Mouse (Mus musculus) stomach, embryonic 16.5 days (tissue): ENCODE results near the gene Gm49387. TPM values are rescaled to one million over a fixed set of nuclear protein-coding genes. Genes with fewer than 3 reads are reported as not detected.

Experiments used
- ATAC-seq: fragments of 200-750 bp; cut with Nextera tagmentation; 2 replicates; pipeline ENCODE4 v1.8.0; 2017; ENCODE audit warnings: moderate number of reproducible peaks, moderate TSS enrichment; ENCODE audit not compliant: insufficient read depth, low FRiP score
- H3K27ac ChIP-seq: fragments of 300-500 bp; sonication (generic); 2 replicates; pipeline ENCODE4 v1.5.1; 2014; ENCODE audit warnings: low read length
- H3K27me3 ChIP-seq: fragments of 300-500 bp; sonication (generic); 2 replicates; pipeline ENCODE4 v1.6.1; 2014; ENCODE audit warnings: low read length, control low read depth, mixed read lengths; ENCODE audit not compliant: control insufficient read depth, insufficient read depth
- H3K36me3 ChIP-seq: fragments of 300-500 bp; sonication (generic); 2 replicates; pipeline ENCODE4 v1.6.1; 2014; ENCODE audit warnings: low read length; ENCODE audit not compliant: control insufficient read depth, insufficient read depth
- H3K4me1 ChIP-seq: fragments of 300-500 bp; sonication (generic); 2 replicates; pipeline ENCODE4 v1.6.1; 2014; ENCODE audit warnings: low read length, control low read depth, mixed read lengths; ENCODE audit not compliant: control insufficient read depth, insufficient read depth
- H3K4me2 ChIP-seq: fragments of 300-500 bp; sonication (generic); 2 replicates; pipeline ENCODE4 v1.6.1; 2014; ENCODE audit warnings: low read depth, low read length, mixed read lengths
- H3K4me3 ChIP-seq: fragments of 300-500 bp; sonication (generic); replicated peaks from 2 replicates; pipeline ENCODE4 v1.5.1; 2014; ENCODE audit warnings: mild to moderate bottlenecking, low read length
- H3K9ac ChIP-seq: fragments of 300-500 bp; sonication (generic); 2 replicates; pipeline ENCODE4 v1.6.1; 2014; ENCODE audit warnings: low read length
- H3K9me3 ChIP-seq: fragments of 300-500 bp; sonication (generic); replicated peaks from 2 replicates; pipeline ENCODE4 v1.6.1; 2016; ENCODE audit warnings: low read length, control low read depth; ENCODE audit not compliant: control insufficient read depth
- WGBS: fragments of 180-500 bp; shearing (Covaris S2); extraction: QIAGEN DNeasy Blood & Tissue Kit; methylation state at CpG from one replicate; pipeline ENCODE4 v1.1.7; 2014; 5-methylcytosine and 5-hydroxymethylcytosine counted together
- polyA plus RNA-seq: library from polyadenylated mRNA; unstranded; fragments of >200 nt; fragmentation: Nextera tagmentation; extraction: Ambion mirVana; gene quantifications from 2 replicates; pipeline ENCODE4 v1.2.1, GENCODE M21; 2015

Gm49387 gene
- polyA plus RNA-seq, 1 experiment from 2014 or later: 0.77 TPM

DNA sequence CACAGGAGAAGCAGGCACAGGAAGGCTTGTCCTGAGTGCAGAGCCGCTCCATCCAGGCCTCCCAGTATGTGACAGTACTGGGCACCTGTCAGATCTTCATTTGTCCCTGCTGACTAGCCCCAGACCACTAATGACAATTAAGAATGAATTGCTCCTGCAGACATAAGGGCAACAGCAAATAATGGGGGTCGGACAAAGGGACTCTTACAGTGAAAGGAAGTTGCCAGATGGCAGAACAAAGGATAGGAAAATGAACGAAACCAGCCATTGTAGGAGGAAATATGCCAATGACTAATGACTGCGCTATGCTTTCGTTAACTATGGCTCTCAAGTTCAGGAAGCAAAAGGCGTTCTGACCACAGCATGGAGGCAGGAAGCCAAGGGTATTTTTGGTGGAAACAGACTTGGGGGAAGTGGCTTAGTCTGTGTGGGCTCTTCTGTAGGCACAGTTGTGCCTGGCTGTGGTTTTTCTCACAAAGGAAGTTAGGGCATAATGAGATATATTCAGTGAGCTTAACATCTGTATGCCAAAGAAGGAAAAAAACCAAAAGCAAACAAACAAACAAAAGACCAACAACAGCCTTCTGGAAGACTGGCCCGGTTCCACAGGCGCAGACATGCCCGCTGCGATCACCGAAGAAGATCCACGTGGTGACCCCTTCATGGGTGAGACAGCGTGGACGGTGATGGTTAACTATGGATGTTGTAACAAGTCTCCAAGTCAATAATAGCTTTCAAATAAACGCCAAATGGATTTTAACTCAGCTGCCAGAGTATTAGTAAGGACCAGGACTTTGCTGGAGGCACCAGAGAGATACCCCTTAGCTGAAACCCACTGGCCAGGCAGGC, 29.2 kb upstream of the Gm49387 start:
- no peak for ATAC-seq
- no peaks in the 10 kb centered on the region for H3K27me3 ChIP-seq
- WGBS: 68% methylated on average over 15 of the region's 15 CpGs

DNA sequence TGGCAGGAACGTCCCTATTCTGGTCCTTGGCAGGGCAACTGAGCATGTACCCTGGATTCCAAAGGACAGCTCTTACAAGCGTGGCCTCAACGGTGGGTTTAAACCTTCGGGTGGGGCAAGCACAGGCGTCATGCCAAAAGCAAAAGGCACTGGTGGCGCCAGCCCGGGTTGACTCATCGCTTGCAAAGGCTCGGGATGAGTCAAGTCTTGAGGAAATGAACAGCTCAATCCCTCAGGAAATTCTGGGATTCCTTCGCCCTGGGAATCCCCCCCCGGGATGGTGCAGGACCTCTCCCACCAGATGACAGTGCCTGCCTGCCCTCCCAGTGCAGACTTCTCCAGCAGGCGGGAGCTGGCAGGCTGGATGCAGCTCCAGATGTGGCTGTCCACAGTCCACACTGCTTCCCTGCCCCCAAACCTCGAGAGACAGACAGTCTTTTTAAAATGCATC, 28.5 kb upstream of the Gm49387 start:
- ATAC-seq: peak; percentile 26; the same call in 1 of the 2 replicates
- Histone ChIP-seq H3K27ac (peak overlapping the region; percentile 85), H3K4me3 (no peak overlapping the region), H3K27me3 (no peaks in the 10 kb centered on the region), H3K9ac (peak overlapping the region; percentile 29; the same call in 1 of the 2 replicates), H3K9me3 (no peaks in the 10 kb centered on the region), H3K36me3 (peaks cover 12% of the 10 kb centered on the region), H3K4me2 (peak overlapping the region; percentile 16), H3K4me1 (peaks cover 31% of the 10 kb centered on the region)
- 44% methylated on average over 13 of the region's 13 CpGs for WGBS

More for the DNA sequence above, 29.2 kb upstream of the Gm49387 start:
- Histone ChIP-seq H3K9me3 (no peaks in the 10 kb centered on the region), H3K4me1 (peaks cover 24% of the 10 kb centered on the region), H3K36me3 (peaks cover 12% of the 10 kb centered on the region), H3K4me3 (no peak overlapping the region), H3K4me2 (peak overlapping the region; percentile 16), H3K27ac (peak overlapping the region; percentile 85), H3K9ac (no peak overlapping the region)

DNA sequence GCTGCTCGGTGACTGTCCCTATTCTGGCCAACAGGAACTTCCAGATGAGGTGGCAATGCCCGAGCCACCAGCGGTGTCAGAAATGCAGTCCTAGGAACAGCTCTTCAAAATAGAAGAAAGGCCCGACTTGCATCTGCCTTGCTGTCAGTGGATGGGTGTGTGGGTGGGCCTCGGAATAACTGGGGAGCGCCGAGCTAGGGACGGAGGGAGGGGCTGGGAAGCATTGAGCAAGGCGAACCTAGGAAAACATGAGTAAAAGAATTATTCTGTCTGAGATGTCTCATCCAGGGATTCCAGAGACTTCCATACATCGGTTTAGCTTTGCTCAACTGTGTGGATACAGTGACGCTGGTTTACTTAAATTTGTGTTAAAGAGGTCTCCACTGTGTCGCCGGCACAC, 27.6 kb upstream of the Gm49387 start:
- H3K27me3 ChIP-seq: no peaks in the 10 kb centered on the region
- peaks cover 39% of the 10 kb centered on the region for H3K4me1 ChIP-seq
- no peak overlapping the region for H3K9ac ChIP-seq
- peaks cover 12% of the 10 kb centered on the region for H3K36me3 ChIP-seq
- H3K27ac ChIP-seq: peak overlapping the region; percentile 85
- ATAC-seq: no peak
- no peak overlapping the region for H3K4me3 ChIP-seq
- 83% methylated on average over 13 of the region's 13 CpGs for WGBS
- no peaks in the 10 kb centered on the region for H3K9me3 ChIP-seq
- no peak overlapping the region for H3K4me2 ChIP-seq

DNA sequence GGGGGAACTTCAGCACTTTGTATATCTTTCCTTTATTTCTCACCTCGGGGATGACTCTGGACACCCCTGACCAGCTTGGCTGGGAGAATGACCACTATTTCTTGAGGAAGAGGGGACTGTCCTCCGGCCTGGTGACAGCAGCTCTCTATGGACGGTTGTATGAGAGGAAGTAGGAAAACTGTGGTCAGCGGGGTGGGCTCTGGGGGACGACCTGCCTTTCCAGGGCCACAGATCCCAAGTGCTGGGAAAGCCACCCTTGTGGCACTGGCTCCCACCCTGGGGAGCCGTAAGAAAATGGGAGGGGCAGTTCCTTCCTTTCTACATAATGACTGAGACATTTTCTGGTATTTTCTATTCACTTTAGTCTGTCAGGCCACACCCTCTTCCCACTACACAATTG, 27.1 kb upstream of the Gm49387 start:
- Histone ChIP-seq H3K27me3 (no peaks in the 10 kb centered on the region), H3K36me3 (peaks cover 12% of the 10 kb centered on the region), H3K4me1 (peaks cover 44% of the 10 kb centered on the region), H3K9ac (no peak overlapping the region), H3K9me3 (no peaks in the 10 kb centered on the region), H3K4me3 (no peak overlapping the region), H3K27ac (no peak overlapping the region), H3K4me2 (no peak overlapping the region)
- no peak for ATAC-seq
- WGBS: 86% methylated on average over 6 of the region's 6 CpGs

DNA sequence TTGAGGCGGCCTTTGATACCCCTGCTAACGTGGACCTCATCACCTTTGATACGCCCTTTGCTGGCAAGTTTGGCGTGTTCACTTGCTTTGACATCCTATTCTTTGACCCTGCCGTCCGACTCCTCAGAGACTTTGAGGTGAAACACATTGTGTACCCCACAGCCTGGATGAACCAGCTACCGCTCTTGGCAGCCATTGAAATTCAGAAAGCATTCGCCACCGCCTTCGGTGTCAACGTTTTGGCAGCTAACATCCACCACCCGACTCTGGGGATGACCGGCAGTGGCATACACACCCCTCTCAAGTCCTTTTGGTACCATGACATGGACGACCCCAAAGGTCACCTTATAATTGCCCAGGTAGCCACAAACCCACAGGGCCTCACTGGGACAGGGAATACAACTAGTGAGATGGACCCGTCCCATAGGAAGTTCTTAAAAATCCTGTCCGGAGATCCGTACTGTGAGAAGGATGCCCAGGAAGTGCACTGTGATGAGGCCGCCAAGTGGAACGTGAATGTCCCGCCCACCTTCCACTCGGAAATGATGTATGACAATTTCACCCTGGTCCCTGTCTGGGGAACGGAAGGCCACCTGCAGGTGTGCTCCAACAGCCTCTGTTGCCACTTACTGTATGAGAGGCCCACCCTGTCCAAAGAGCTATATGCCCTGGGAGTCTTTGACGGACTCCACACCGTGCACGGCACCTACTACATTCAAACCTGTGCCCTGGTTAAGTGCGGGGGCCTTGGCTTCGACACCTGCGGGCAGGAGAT, 26.4 kb upstream of the Gm49387 start:
- Histone ChIP-seq H3K27ac (no peak overlapping the region), H3K9me3 (no peaks in the 10 kb centered on the region), H3K4me2 (no peak overlapping the region), H3K4me1 (peaks cover 51% of the 10 kb centered on the region), H3K4me3 (no peak overlapping the region), H3K9ac (no peak overlapping the region), H3K36me3 (peaks cover 12% of the 10 kb centered on the region), H3K27me3 (no peaks in the 10 kb centered on the region)
- no peak for ATAC-seq
- 95% methylated on average over 28 of the region's 28 CpGs for WGBS

DNA sequence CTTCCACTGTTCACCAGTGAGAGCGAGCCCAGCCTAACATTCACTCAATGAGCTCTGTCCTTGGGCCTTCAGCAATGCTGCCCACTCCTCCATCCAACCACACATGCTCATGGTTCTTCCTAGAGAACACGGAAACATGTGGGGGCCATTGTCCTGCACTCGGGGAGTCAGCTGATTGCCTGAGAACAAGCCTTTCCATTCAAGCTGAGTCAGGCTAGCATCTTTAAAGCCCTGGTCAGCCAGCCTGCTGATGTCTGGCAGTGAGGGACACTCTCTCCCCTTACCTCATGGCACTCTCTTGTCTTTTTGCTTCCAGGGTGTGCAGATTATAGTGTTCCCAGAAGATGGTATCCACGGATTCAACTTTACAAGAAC, 24.9 kb upstream of the Gm49387 start:
- H3K36me3 ChIP-seq: peaks cover 12% of the 10 kb centered on the region
- no peak for ATAC-seq
- no peak overlapping the region for H3K4me3 ChIP-seq
- peak overlapping the region; percentile 100 for H3K27ac ChIP-seq
- H3K4me2 ChIP-seq: no peak overlapping the region
- H3K9me3 ChIP-seq: no peaks in the 10 kb centered on the region
- H3K9ac ChIP-seq: no peak overlapping the region
- peaks cover 62% of the 10 kb centered on the region for H3K4me1 ChIP-seq
- no peaks in the 10 kb centered on the region for H3K27me3 ChIP-seq
- 51% methylated on average over 4 of the region's 4 CpGs for WGBS

DNA sequence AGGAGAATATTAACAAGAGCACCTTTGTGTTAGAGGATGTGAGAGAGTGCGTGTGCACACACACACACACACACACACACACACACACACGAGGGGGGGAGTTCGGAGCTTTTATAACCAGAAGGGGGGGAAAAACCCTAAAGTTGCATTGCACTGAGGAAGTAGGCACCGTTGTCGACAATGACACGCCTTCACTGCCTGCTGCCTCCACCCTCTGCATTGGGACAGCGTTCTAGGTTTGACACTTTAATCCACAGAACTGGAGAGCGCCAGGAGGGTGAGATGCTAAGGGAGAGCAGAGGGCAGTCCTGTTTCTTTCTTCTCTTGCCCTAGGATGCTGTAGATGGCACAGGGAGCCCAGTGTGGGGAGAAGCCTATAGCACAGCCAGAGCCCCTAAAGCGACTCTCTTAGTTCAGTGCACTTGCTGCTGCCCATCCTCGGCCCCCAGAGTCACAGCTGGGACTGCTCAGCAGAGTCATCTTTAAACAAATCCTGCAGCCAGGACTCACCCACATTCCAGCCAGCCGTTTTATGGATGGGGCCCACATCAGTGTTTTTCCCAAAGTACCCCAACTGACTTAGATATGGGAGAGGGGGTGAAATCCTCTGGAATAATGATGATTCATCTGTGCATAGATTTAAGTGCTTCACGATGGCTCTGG, 24.4 kb upstream of the Gm49387 start:
- H3K4me2 ChIP-seq: no peak overlapping the region
- H3K4me3 ChIP-seq: no peak overlapping the region
- ATAC-seq: no peak
- peak overlapping the region; percentile 100 for H3K27ac ChIP-seq
- H3K36me3 ChIP-seq: peaks cover 9% of the 10 kb centered on the region
- WGBS: 35% methylated on average over 12 of the region's 12 CpGs
- H3K27me3 ChIP-seq: no peaks in the 10 kb centered on the region
- H3K9ac ChIP-seq: no peak overlapping the region
- peaks cover 66% of the 10 kb centered on the region for H3K4me1 ChIP-seq
- H3K9me3 ChIP-seq: no peaks in the 10 kb centered on the region

DNA sequence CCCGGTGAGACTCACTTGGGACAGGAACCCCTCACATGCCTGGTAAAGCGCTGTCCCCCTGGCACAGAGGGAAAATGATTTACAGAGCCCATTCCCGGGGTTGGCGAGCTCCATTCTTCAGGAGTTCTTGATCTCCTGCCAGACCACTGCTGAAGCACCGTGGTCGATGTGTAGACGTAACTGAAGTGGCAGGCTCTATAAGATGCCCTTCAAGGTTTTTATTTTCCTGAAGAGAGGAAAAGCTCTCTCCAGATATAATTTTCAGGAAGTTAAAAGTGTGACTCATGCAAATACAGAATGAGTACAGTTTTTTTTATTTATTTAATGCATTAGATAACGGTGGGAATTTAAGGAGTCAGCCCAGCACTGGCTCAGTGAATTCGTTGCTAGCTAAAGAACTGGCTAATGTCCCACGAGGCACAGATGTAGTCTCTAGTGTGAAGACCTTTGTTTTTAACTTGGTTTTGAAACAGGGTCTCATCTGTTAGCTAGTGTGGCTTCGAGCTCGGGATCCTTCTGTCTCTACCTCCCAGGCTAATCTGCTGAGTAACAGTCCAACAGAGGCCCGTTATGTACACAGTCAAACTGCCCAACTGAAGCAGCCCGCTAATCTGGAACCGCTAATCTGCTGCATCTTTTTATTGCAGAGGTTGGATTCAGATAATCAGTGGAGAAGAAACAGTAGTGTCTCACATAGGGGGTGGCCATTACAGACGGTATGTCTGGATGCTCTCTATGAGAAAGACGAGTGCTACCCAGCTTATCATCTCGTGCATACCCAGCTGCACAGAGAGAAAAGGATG, 23.6 kb upstream of the Gm49387 start:
- peak overlapping the region; percentile 100 for H3K27ac ChIP-seq
- no peak for ATAC-seq
- peaks cover 66% of the 10 kb centered on the region for H3K4me1 ChIP-seq
- 0 out of 2 replicates have a peak overlapping the region, but pooled peaks have one; percentile 0 for H3K9ac ChIP-seq
- H3K4me3 ChIP-seq: no peak overlapping the region
- peaks cover 9% of the 10 kb centered on the region for H3K36me3 ChIP-seq
- 45% methylated on average over 18 of the region's 18 CpGs for WGBS
- H3K27me3 ChIP-seq: no peaks in the 10 kb centered on the region
- H3K9me3 ChIP-seq: no peaks in the 10 kb centered on the region
- no peak overlapping the region for H3K4me2 ChIP-seq
